Mouse (Mus musculus) left cerebral cortex, postnatal 4 days (tissue): ENCODE results near the gene Tspyl1. TPM values are rescaled to one million over a fixed set of nuclear protein-coding genes. Genes with fewer than 3 reads are reported as not detected.
"Not testable (repeated sequence)": the region's sequence is repeated elsewhere in the genome, so short reads cannot be mapped to it uniquely, and the experiment has no call there.

Experiments used
- DNase-seq: peaks from one replicate; pipeline ENCODE4 v3.0.0-alpha.2; 2022
- intact Hi-C: fragments of 180-260 bp; cut with DNase I; formaldehyde crosslinking; loops from one replicate; pipeline ENCODE4 v1.15.1; 2025
- total RNA-seq, 2 experiments: library from RNA; stranded (reverse); gene quantifications; 2 replicates each; pipeline ENCODE4 v1.2.3; 2021

The Tspyl1 gene
- 10 to 100 TPM; 85.4 to 87.0 TPM for total RNA-seq

- intact Hi-C loops, result loop anchor here (5.0 kb wide), 1 partner anchor 245 kb away; the partner anchor contains the start of gene Trappc3l
- DNase-seq, result peak; percentile 98
Observed at GRCm38 (mm10) chr10:34281962-34282388, at the start of gene Tspyl1. Tspyl1 (plus strand) TSS chr10:34282190.

DNA sequence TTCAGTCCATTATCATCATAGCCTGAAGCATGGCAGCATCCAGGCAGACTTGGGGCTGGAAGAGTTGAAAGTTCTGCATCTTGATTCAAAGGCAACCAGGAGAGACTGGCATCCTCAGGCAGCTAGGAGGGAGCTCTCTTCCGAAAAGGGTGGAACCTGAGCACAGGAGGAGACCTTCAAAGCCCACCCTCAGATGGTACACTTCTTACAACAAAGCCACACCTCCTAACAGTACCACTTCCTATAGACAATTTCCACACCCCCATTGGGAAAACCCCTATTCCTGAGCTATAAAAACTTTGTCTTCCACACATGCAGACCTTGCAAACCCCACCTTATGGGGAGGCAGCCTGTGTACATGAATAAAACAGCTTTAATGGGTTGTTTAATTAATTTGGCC, 48.6 kb upstream of the Tspyl1 start:
- DNase-seq, result no peak
- intact Hi-C loops, result no loop called here

DNA sequence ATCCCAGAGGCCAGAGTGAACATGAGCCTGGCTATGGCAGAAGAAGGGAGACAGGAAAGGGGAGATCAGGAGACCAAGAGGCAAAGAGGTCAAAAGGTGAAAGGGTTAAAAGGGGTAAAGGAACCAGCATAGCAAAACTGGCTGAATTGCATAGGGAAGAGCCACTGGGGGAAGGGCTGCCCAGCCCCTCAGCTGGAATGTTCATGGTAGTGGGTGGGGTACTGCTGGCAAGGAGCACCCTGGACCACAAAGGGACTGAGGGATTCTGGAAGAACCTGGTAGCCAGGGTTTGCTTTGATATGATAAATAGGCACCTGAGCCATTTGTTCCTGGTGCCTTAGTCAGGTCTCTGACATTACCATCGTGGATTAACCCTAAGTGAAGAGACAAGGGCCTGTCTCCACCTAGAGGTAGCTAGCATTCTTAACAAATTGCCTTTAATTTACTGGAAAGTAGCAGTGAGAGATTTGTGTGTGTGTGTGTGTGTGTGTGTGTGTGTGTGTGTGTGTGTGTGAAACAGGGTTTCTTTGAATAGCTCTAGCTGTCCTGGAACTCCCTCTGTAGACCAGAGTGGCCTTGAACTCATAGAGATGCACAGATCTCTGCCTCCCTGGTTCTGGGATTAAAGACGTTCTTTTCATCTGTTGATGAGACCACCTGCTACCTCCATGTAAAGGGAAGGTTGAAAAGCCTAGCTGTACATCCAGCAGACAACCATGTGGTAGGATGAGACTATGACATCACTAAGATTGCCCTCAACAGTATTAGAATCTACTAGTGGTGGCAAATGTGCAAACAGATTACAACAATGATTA, 47.9 kb upstream of the Tspyl1 start:
- intact Hi-C loops, result no loop called here
- DNase-seq, result no peak

GRCm38 (mm10) chr10:34235384-34235783, 46.6 kb upstream of the Tspyl1 start:
- no peak for DNase-seq
- intact Hi-C loops, result no loop called here

GRCm38 (mm10) chr10:34236569-34236968, 45.4 kb upstream of the Tspyl1 start:
- intact Hi-C loops, result no loop called here
- no peak for DNase-seq

DNA sequence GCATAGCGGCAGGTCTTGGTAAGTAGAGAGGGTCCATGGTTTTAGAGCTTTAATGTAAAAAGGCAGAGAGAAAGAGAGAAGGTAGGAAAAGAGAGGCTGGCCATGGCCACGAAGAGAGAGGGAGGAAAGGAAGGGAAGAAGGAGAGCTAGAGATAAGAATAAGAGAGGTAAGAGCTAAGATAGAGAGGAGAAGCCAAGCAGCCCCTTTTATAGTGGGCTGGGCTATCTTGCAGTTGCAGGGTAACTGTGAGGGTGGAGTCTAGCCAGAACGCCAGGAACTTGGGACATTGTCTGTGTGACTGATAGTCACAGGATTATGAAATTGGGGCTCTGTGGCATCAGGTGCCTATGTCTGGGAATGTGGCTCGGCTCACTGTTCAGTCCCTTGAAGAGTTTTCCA, 43.5 kb upstream of the Tspyl1 start:
- DNase-seq, result no peak

GRCm38 (mm10) chr10:34244745-34245144, 37.2 kb upstream of the Tspyl1 start:
- DNase-seq, result no peak
- intact Hi-C loops, result no loop called here

More for the DNA sequence above, 43.5 kb upstream of the Tspyl1 start:
- intact Hi-C loops, result no loop called here

GRCm38 (mm10) chr10:34246106-34246505, 35.9 kb upstream of the Tspyl1 start:
- no peak for DNase-seq
- intact Hi-C loops, result no loop called here

- intact Hi-C loops, result no loop called here
- no peak for DNase-seq
Observed at GRCm38 (mm10) chr10:34247757-34248156, 34.2 kb upstream of the Tspyl1 start.

DNA sequence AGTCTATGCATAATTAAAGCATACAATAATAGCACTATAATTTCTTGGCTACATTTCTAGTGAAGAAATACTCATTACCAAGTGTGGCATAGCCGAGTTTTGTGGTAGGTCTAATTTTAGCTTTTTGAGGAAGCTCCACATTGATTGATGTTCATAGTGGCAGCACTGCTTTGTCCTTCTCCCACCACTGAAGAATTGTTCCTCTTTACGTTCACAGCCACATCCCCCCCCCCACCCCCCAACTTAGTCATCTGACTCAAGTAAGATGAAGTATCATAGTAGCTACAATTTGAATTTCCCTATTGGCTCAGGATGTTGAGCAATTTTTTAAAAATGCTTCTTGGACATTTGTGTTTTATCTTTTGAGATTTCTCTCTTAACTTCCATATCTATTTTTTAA, 32.4 kb upstream of the Tspyl1 start:
- no peak for DNase-seq
- intact Hi-C loops, result no loop called here

DNA sequence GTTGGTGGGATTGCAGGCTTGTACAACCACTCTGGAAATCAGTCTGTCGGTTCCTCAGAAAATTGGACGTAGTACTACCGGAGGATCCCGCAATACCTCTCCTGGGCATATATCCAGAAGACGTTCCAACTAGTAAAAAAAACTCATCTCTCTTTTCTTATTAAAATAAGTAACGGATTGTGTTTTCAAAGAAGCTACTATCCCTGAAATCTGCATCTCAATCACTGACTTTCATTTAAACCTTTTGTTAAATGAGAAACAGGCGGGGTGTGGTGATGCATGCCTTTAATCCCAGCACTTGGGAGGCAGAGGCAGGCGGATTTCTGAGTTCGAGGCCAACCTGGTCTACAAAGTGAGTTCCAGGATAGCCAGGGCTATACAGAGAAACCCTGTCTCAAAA, 29.2 kb upstream of the Tspyl1 start:
- intact Hi-C loops, DNase-seq: not testable (repeated sequence)

GRCm38 (mm10) chr10:34265106-34265505, 16.9 kb upstream of the Tspyl1 start:
- no peak for DNase-seq
- intact Hi-C loops, result no loop called here

DNA sequence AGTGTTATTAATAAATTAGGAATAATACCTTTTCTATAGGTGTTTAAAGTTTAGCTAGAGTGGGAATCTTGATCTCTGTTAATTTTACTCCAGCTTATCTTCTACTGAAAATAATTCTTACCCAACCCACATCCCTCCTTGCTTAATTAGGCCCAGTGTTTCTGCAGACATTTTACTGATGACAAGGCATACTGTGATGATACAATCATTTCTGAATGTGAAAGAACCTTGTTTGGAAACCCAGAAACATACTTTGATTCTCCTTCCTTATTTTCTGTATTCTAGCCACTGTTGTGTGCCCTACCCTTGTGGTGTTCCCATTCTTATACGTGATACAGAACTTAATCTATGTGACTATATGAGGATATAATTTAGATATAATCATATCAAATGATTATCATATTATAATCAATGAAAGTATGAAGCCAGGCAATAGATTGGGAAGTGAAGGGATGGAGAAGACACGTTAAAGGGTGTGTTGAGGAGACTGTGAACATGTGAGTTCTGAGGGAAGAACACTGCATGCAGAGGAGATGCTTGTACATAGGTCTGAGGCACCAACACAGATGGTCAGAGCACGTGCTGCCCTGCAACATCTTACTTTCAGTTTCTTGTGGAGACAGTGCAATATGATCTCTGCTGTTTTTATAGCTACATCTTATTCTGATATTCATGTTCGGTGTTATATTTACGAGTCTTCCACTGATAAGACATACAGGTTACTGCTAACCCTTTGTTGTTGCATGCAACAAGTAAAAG, 14.5 kb upstream of the Tspyl1 start:
- DNase-seq, result no peak

GRCm38 (mm10) chr10:34271681-34272080, 10.3 kb upstream of the Tspyl1 start:
- DNase-seq, result peak; percentile 15
- intact Hi-C loops, result no loop called here

More for the DNA sequence above, 14.5 kb upstream of the Tspyl1 start:
- intact Hi-C loops, result no loop called here

DNA sequence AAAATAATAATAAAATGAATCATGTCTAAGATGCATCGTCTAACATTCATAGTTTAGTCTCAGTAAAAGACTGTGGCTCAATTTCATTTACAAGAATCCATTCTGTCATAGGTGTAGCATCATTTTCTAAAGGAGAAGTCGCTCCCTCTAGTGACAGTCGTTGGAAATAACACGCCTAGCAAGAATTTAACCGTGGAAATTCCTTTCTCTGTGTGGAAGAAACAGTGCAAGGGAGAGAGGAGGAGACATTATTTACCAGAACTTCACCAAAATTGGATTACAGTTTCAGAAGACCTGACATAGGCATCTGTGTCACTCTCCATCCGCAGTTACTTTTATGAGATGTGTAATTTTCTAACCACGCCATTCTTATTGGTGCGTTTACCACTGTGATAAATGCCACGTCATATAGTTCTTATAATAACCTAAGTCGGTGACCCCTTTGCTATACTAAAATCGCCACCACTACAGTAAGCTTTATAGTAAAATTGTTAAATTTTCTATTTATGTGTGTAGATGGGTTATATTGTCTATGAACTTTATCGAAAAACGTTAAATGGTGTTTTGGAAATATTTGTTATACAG, 1.3 kb upstream of the Tspyl1 start:
- intact Hi-C loops, result loop anchor here (5.0 kb wide), 1 partner anchor 243 kb away; the partner anchor contains the start of gene Trappc3l
- DNase-seq, result peak; percentile 28

DNA sequence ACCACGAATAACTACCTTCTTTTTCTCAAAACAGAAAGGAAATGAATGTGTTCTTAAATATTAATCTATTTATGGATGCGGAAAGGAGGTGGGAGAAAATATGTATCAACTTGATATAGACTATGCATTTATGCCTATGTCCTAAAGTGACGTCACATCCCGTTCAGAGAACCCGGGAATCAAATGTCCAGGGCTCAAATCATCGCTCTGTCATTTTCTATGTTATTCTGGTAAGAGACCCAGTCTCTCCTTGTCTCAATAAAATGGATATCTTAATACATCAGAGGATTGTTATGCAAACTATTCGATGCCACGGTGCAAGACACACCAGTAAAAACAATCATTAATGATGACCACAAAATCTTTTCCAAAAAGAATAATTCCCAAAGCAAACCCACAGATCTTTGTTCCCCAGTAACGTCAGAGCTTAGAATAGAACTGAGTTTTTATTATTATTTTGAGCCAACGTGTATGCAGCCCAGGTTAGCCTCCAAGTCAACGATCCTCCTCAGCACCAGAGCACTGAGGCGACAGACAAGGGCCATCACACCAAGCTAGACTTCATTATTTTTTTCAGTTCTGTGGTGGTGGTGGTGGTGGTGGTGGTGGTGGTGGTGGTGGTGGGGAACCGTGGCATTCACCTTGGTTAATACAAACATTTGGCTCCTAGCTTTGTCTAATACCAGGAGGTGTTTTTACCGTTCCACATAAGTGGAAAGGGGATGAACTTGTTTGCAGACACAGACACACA, 604 bp upstream of the Tspyl1 start:
- no peak for DNase-seq
- intact Hi-C loops, result loop anchor here (5.0 kb wide), 1 partner anchor 244 kb away; the partner anchor contains the start of gene Trappc3l

- peak; percentile 56 for DNase-seq
- intact Hi-C loops, result loop anchor here (5.0 kb wide), 1 partner anchor 245 kb away; the partner anchor contains the start of gene Trappc3l
Observed at GRCm38 (mm10) chr10:34282420-34283238, 639 bp downstream of the Tspyl1 start.

DNA sequence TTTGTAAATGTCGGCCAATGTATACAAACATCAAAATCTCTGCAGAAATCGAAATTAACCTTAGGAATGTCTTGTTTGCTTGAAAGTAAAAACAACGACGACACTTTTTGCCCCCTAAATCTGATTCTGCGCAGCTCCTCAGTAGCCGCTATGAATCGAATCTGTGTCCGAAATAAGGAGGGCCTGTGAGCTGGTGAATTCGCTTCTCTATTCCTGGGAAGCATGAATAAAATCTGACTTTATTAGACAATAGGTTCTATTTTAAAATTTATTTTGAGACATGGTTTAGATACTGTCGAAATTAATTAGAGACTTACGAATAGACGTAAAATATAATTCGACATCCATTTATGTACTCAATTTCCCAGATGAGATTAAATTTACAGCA, 14.9 kb downstream of the Tspyl1 start:
- DNase-seq, result no peak
- intact Hi-C loops, result no loop called here

DNA sequence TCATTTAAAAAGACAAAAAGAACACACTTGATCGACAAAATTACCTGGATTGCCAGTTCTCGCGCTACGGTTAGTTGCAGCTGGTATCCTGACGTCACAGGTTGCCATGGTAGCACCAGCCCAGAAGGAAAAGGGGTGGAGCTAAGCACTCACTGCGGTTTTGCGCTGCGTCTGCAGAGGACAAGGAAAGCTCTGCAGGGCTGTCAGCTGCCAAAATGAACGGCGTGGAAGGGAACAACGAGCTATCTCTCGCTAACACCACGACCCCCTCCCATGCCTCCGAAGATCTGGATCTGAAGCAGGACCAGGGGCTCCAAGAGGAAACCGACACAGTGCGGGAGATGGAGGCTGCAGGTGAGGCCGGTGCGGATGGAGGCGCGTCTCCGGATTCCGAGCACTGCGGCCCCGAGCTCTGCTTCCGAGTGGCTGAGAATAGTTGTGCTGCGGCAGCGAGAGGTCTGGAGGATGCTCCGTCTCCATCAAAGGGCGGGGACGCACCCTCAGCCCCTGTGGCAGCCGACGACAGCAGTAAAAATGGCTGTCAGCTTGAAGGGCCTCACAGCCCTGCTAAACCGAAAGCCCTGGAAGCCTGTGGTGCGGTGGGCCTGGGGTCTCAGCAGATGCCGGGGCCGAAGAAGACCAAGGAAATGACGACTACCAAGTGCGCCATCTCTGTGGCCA, 15.4 kb downstream of the Tspyl1 start, which contains the start of gene Tspyl4:
TSS of gene Tspyl4 (plus strand) at position 144 of the 681 bp plus-strand sequence.
- intact Hi-C loops, result no loop called here

More for the DNA sequence above, 15.4 kb downstream of the Tspyl1 start, which contains the start of gene Tspyl4:
- peak; percentile 94 for DNase-seq
